In the genomic region with DNA sequence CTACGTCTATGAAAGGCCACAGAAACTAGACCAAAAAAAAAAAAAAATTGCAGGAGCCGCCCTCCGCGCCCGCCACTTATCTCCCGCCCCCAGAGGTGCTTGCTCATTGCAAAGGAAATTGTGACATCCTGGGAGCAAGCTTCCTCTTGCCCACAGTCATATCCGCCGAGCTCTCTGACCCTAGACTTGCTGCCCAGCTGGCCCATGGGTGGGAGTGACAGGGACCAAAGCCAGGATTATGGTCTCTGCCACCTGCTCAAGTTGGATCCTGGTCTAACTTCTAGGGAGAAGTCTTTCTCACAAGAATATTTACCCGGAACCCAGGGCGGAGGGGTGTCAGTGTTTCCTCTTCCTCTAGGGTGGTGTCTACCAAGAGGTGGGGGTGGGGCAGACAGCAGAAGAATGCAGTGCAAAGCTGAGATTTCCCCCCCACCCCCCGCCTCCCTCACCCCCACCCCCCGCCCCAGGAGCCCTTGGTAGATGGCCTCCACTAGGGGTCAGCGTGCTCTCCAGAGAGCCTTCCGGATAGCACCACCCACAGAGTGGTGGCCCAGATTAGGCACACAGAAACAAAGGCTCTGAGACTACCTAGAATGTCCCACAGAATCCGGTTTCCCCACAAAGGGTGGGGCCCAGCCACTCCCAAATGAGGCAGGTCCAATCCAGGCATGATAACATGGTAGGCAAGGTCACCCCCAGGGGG, we compare ENCODE assay signal across 8 mouse cellular contexts. TPM values are rescaled to one million over a fixed set of nuclear protein-coding genes. Genes with fewer than 3 reads are reported as not detected.
A peak's percentile ranks its signal among the peaks of the same experiment; 100 is the strongest.
DNase-seq lines count a peak whose midpoint lies in the region; ATAC-seq and TF ChIP-seq lines count a peak whose summit lies in the region.

No protein-coding gene starts in this region.

- no peaks in the 10 kb centered on the region for H3K9me3 ChIP-seq in liver, embryonic 11.5 days (ENCODE audit: control insufficient read depth, low read length)
- no peaks in the 10 kb centered on the region for H3K9me3 ChIP-seq in forebrain, postnatal 0 days (ENCODE audit: low read length)

- H3K9ac ChIP-seq in liver, embryonic 11.5 days (ENCODE audit: low read depth, low read length) = no peak overlapping the region
- no peak overlapping the region for H3K9ac ChIP-seq in forebrain, postnatal 0 days

- peaks cover 48% of the 10 kb centered on the region for H3K4me1 ChIP-seq in thymus, adult 2 months (replicated peaks; ENCODE audit: control insufficient read depth, insufficient read depth, low read length)
- H3K4me1 ChIP-seq in brown adipose tissue, adult 24 weeks (ENCODE audit: control insufficient read depth, insufficient read depth, insufficient read length, low read length) = peaks cover 50% of the 10 kb centered on the region
- peaks cover 72% of the 10 kb centered on the region for H3K4me1 ChIP-seq in liver, embryonic 11.5 days (replicated peaks; ENCODE audit: control insufficient read depth, insufficient read depth, low read length)
- no peaks in the 10 kb centered on the region for H3K4me1 ChIP-seq in forebrain, postnatal 0 days (ENCODE audit: insufficient read depth)

- peak; percentile 40 for DNase-seq in thymus, adult 2 months
- DNase-seq in thymus, postnatal 10 days (ENCODE audit: low spot score in 2 of 2) = no peak
- DNase-seq in heart, postnatal 14 days = peak; percentile 63 to 68
- peak; percentile 77 for DNase-seq in liver, embryonic 11.5 days (ENCODE audit: low spot score)
- DNase-seq in retina, embryonic 14.5 days (ENCODE audit: low spot score) = peak; percentile 69
- DNase-seq in forebrain, postnatal 0 days = no peak

- TF ChIP-seq CTCF in thymus, adult 2 months (IDR thresholded peaks at IDR 0.05; ENCODE audit: borderline replicate concordance, control insufficient read depth, extremely low read depth, insufficient read depth, low read length, poor library complexity) = no peak
- TF ChIP-seq CTCF in forebrain, postnatal 0 days (IDR thresholded peaks at IDR 0.05; ENCODE audit: low read depth) = no peak

- no peak for TF ChIP-seq POLR2A in thymus, adult 2 months (IDR thresholded peaks at IDR 0.05; ENCODE audit: control insufficient read depth, extremely low read depth, insufficient read depth, low read length, poor library complexity)

- 1% methylated on average over 15 of the region's 15 CpGs for WGBS in thymus, adult 2 months
- 20% methylated on average over 15 of the region's 15 CpGs for WGBS in liver, embryonic 11.5 days
- WGBS in forebrain, postnatal 0 days = 53% methylated on average over 15 of the region's 15 CpGs

- no peak overlapping the region for H3K27ac ChIP-seq in thymus, adult 2 months (ENCODE audit: control insufficient read depth, insufficient read depth, low read length)
- peak overlapping the region; percentile 88 for H3K27ac ChIP-seq in brown adipose tissue, adult 24 weeks (replicated peaks; ENCODE audit: low read depth, low read length)
- H3K27ac ChIP-seq in liver, embryonic 11.5 days (ENCODE audit: low read depth, low read length) = peak overlapping the region; percentile 73
- no peak overlapping the region for H3K27ac ChIP-seq in forebrain, postnatal 0 days (ENCODE audit: low read depth, low read length)

- peak overlapping the region; percentile 63 for H3K4me2 ChIP-seq in liver, embryonic 11.5 days
- no peak overlapping the region for H3K4me2 ChIP-seq in forebrain, postnatal 0 days (ENCODE audit: low read depth)

- intact Hi-C loops in heart, postnatal 14 days (cut with DNase I) = no loop called here

- no peaks in the 10 kb centered on the region for H3K27me3 ChIP-seq in thymus, adult 2 months (ENCODE audit: control insufficient read depth, insufficient read depth, low read length)
- no peaks in the 10 kb centered on the region for H3K27me3 ChIP-seq in liver, embryonic 11.5 days (replicated peaks; ENCODE audit: control insufficient read depth, insufficient read depth, low read length)
- H3K27me3 ChIP-seq in forebrain, postnatal 0 days (ENCODE audit: insufficient read depth, low read length) = no peaks in the 10 kb centered on the region

- peak; percentile 69 for ATAC-seq in liver, embryonic 11.5 days (replicated peaks; ENCODE audit: low FRiP score)
- no peak for ATAC-seq in forebrain, postnatal 0 days
- no peak for ATAC-seq in cerebellum, adult (ENCODE audit: insufficient number of reproducible peaks, low FRiP score, low TSS enrichment)

- peak overlapping the region; percentile 28; the same call in 1 of the 2 replicates for H3K4me3 ChIP-seq in thymus, adult 2 months (ENCODE audit: control insufficient read depth, insufficient read depth, low read length)
- H3K4me3 ChIP-seq in brown adipose tissue, adult 24 weeks (ENCODE audit: insufficient read depth, low read depth, low read length) = peak overlapping the region; percentile 34; the same call in 1 of the 2 replicates
- H3K4me3 ChIP-seq in liver, embryonic 11.5 days (ENCODE audit: low read depth, low read length) = peak overlapping the region; percentile 7; the same call in 1 of the 2 replicates
- no peak overlapping the region for H3K4me3 ChIP-seq in forebrain, postnatal 0 days (ENCODE audit: low read depth, low read length)

- H3K36me3 ChIP-seq in thymus, adult 2 months (ENCODE audit: control insufficient read depth, insufficient read depth, low read length) = no peaks in the 10 kb centered on the region
- H3K36me3 ChIP-seq in liver, embryonic 11.5 days (ENCODE audit: control insufficient read depth, insufficient read depth, low read length) = no peaks in the 10 kb centered on the region
- H3K36me3 ChIP-seq in forebrain, postnatal 0 days (ENCODE audit: insufficient read depth) = no peaks in the 10 kb centered on the region

RNA-seq across cellular contexts. Expression of gene Rhbdf2, which starts 10.9 kb away (rescaled TPM):
- 40.8 and 44.4 TPM in 2 replicates for polyA plus RNA-seq in thymus, adult 2 months (2012; rRNA removed)
- polyA plus RNA-seq in brown adipose tissue, adult 24 weeks (2012; ENCODE audit: insufficient read depth, insufficient read length, missing spikeins) = 4.4 and 8.2 TPM in 2 replicates
- total RNA-seq in heart, postnatal 14 days (2021) = 10 to 100 TPM; 15.1 to 15.3 TPM
- 9.9 and 10.6 TPM in 2 replicates for polyA plus RNA-seq in liver, embryonic 11.5 days (2014; fragmentation: Nextera tagmentation; extraction: Ambion mirVana)
- 1.6 and 1.9 TPM in 2 replicates for total RNA-seq in forebrain, postnatal 0 days (2014; rRNA removed)
- polyA plus RNA-seq in forebrain, postnatal 0 days (2015; fragmentation: Nextera tagmentation; extraction: Ambion mirVana) = 0.75 and 0.97 TPM in 2 replicates

RNA-seq across cellular contexts. Expression of gene Aanat, which starts 29.7 kb away (rescaled TPM):
- not detected in 2 replicates for polyA plus RNA-seq in thymus, adult 2 months (2012; rRNA removed)
- polyA plus RNA-seq in brown adipose tissue, adult 24 weeks (2012; ENCODE audit: insufficient read depth, insufficient read length, missing spikeins) = not detected in 2 replicates
- not detected for total RNA-seq in heart, postnatal 14 days (2021)
- polyA plus RNA-seq in liver, embryonic 11.5 days (2014; fragmentation: Nextera tagmentation; extraction: Ambion mirVana) = not detected in 2 replicates
- total RNA-seq in forebrain, postnatal 0 days (2014; rRNA removed) = 0.31 and 0.62 TPM in 2 replicates
- polyA plus RNA-seq in forebrain, postnatal 0 days (2015; fragmentation: Nextera tagmentation; extraction: Ambion mirVana) = 0.88 and 0.89 TPM in 2 replicates

RNA-seq across cellular contexts. Expression of gene Ube2o, which starts 34.6 kb away (rescaled TPM):
- 26.5 and 27.1 TPM in 2 replicates for polyA plus RNA-seq in thymus, adult 2 months (2012; rRNA removed)
- 7.1 and 7.8 TPM in 2 replicates for polyA plus RNA-seq in brown adipose tissue, adult 24 weeks (2012; ENCODE audit: insufficient read depth, insufficient read length, missing spikeins)
- total RNA-seq in heart, postnatal 14 days (2021) = 10 to 100 TPM; 43.3 to 49.2 TPM
- polyA plus RNA-seq in liver, embryonic 11.5 days (2014; fragmentation: Nextera tagmentation; extraction: Ambion mirVana) = 13.5 and 13.9 TPM in 2 replicates
- 81.3 and 94.1 TPM in 2 replicates for total RNA-seq in forebrain, postnatal 0 days (2014; rRNA removed)
- polyA plus RNA-seq in forebrain, postnatal 0 days (2015; fragmentation: Nextera tagmentation; extraction: Ambion mirVana) = 26.6 and 32.1 TPM in 2 replicates

RNA-seq across cellular contexts. Expression of gene Prcd, which starts 37.4 kb away (rescaled TPM):
- polyA plus RNA-seq in thymus, adult 2 months (2012; rRNA removed) = 0.36 and 0.97 TPM in 2 replicates
- polyA plus RNA-seq in brown adipose tissue, adult 24 weeks (2012; ENCODE audit: insufficient read depth, insufficient read length, missing spikeins) = 1.5 TPM in 1 of 2 replicates, not detected in the other
- 1 to 10 TPM; 1.4 to 1.9 TPM for total RNA-seq in heart, postnatal 14 days (2021)
- polyA plus RNA-seq in liver, embryonic 11.5 days (2014; fragmentation: Nextera tagmentation; extraction: Ambion mirVana) = 0.62 and 0.74 TPM in 2 replicates
- total RNA-seq in forebrain, postnatal 0 days (2014; rRNA removed) = 1.5 and 3.3 TPM in 2 replicates
- polyA plus RNA-seq in forebrain, postnatal 0 days (2015; fragmentation: Nextera tagmentation; extraction: Ambion mirVana) = 3.4 and 4.8 TPM in 2 replicates

RNA-seq across cellular contexts. Expression of gene Cygb, which starts 38.2 kb away (rescaled TPM):
- polyA plus RNA-seq in thymus, adult 2 months (2012; rRNA removed) = 9.4 and 14.0 TPM in 2 replicates
- 13.4 and 18.7 TPM in 2 replicates for polyA plus RNA-seq in brown adipose tissue, adult 24 weeks (2012; ENCODE audit: insufficient read depth, insufficient read length, missing spikeins)
- total RNA-seq in heart, postnatal 14 days (2021) = 10 to 100 TPM; 50.4 to 57.4 TPM
- polyA plus RNA-seq in liver, embryonic 11.5 days (2014; fragmentation: Nextera tagmentation; extraction: Ambion mirVana) = 2.0 and 2.5 TPM in 2 replicates
- total RNA-seq in forebrain, postnatal 0 days (2014; rRNA removed) = 20.7 and 22.7 TPM in 2 replicates
- 24.9 and 27.6 TPM in 2 replicates for polyA plus RNA-seq in forebrain, postnatal 0 days (2015; fragmentation: Nextera tagmentation; extraction: Ambion mirVana)

Comparison
In these comparisons a context has a peak if more than half of its experiments do, and no peak if none do; other contexts are left out.
1. DNase-seq: peak in thymus, adult 2 months (single experiment), heart, postnatal 14 days (2 of 2), liver, embryonic 11.5 days (single experiment) and retina, embryonic 14.5 days (single experiment); none in thymus, postnatal 10 days (0 of 2) and forebrain, postnatal 0 days (single experiment).
2. H3K27ac ChIP-seq: peak in brown adipose tissue, adult 24 weeks (single experiment) and liver, embryonic 11.5 days (single experiment); none in thymus, adult 2 months (single experiment) and forebrain, postnatal 0 days (single experiment).